Mouse (Mus musculus): ENCODE data around the gene Dmrtc1a. TPM values are rescaled to one million over a fixed set of nuclear protein-coding genes. Genes with fewer than 3 reads are reported as not detected.
"Not testable (repeated sequence)": the region's sequence is repeated elsewhere in the genome, so short reads cannot be mapped to it uniquely, and the experiment has no call there.

The Dmrtc1a gene
- polyA plus RNA-seq, 1 experiment from 2014 or later: 2.4 TPM

GRCm38 (mm10) chrX:102867871-102868270 lies 40.6 kb downstream of the Dmrtc1a start, which contains the start of gene 1700031F05Rik:
TSS of gene 1700031F05Rik (minus strand) at chrX:102867971.
- no peaks in the 10 kb centered on the region for H3K9me3 ChIP-seq (ENCODE audit: control insufficient read depth, low read length)
- no peak within 1 kb of the TSS for H3K4me3 ChIP-seq (replicated peaks; ENCODE audit: low read length)
- no peaks in the 10 kb centered on the region for H3K27me3 ChIP-seq (ENCODE audit: control insufficient read depth, insufficient read depth, low read length)
- no peak within 1 kb of the TSS for H3K4me2 ChIP-seq (replicated peaks)
- WGBS: 86% methylated on average over 6 of the region's 6 CpGs
- DNase-seq (ENCODE audit: low spot score): no peak
- no peak within 1 kb of the TSS for H3K9ac ChIP-seq
- no peaks in the 10 kb centered on the region for H3K4me1 ChIP-seq (replicated peaks; ENCODE audit: control insufficient read depth, insufficient read depth, low read length)
- no peaks in the 10 kb centered on the region for H3K36me3 ChIP-seq (replicated peaks; ENCODE audit: control insufficient read depth, insufficient read depth)
- H3K27ac ChIP-seq: no peak within 1 kb of the TSS
- ATAC-seq (ENCODE audit: low FRiP score): no peak

DNA sequence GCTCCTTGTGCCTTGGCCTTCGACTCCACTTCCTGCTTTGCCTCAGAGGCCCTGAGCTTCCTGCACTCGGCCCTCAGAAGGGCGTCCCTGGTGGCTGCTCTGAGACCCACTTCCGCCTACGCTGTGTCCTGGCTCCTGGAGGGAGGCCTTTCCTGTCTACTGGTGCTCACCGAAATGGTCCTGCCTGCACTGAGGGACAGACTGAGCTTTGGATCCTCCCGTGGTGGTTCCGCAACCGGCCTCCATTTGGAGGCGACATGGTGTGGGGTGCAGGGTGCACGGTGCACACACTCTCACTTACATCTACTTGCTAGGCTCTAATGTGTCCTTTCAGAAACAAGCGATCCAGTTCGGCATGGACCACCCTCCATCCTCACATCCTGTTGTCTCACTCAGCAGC lies 54.0 kb downstream of the Dmrtc1a start, which contains the start of gene Dmrtc1c2:
Gene Dmrtc1c2 (minus strand): TSS at position 101 of the 400 bp plus-strand sequence.
- H3K9me3 ChIP-seq (ENCODE audit: control insufficient read depth, low read length); H3K27ac ChIP-seq; H3K4me3 ChIP-seq (replicated peaks; ENCODE audit: low read length); DNase-seq (ENCODE audit: low spot score); H3K36me3 ChIP-seq (replicated peaks; ENCODE audit: control insufficient read depth, insufficient read depth); H3K27me3 ChIP-seq (ENCODE audit: control insufficient read depth, insufficient read depth, low read length); ATAC-seq (ENCODE audit: low FRiP score); H3K4me1 ChIP-seq (replicated peaks; ENCODE audit: control insufficient read depth, insufficient read depth, low read length); H3K4me2 ChIP-seq (replicated peaks); H3K9ac ChIP-seq: not testable (repeated sequence)
- WGBS: 94% methylated on average over 2 of the region's 13 CpGs

Other genes starting within 250 kb of the Dmrtc1a start
- not detected in 2 replicates for gene Gm3880, start 221.7 kb downstream of the Dmrtc1a start, polyA plus RNA-seq (2014; fragmentation: Nextera tagmentation; extraction: Ambion mirVana)
- gene Gm9112, start 201.1 kb downstream of the Dmrtc1a start, polyA plus RNA-seq (2014; fragmentation: Nextera tagmentation; extraction: Ambion mirVana): not detected in 2 replicates
- gene Dmrtc1b, start 200.8 kb downstream of the Dmrtc1a start, polyA plus RNA-seq (2014; fragmentation: Nextera tagmentation; extraction: Ambion mirVana): not detected in 2 replicates
- not detected in 2 replicates for gene Dmrtc1c1, start 105.7 kb downstream of the Dmrtc1a start, polyA plus RNA-seq (2014; fragmentation: Nextera tagmentation; extraction: Ambion mirVana)
- gene Dmrtc1c2, start 54.1 kb downstream of the Dmrtc1a start, polyA plus RNA-seq (2014; fragmentation: Nextera tagmentation; extraction: Ambion mirVana): not detected in 2 replicates
- not detected in 2 replicates for gene 1700031F05Rik, start 40.7 kb downstream of the Dmrtc1a start, polyA plus RNA-seq (2014; fragmentation: Nextera tagmentation; extraction: Ambion mirVana)
- not detected in 2 replicates for gene 1700011M02Rik, start 218 bp upstream of the Dmrtc1a start, polyA plus RNA-seq (2014; fragmentation: Nextera tagmentation; extraction: Ambion mirVana)
- not detected in 2 replicates for gene 1700018G05Rik, start 19.7 kb upstream of the Dmrtc1a start, polyA plus RNA-seq (2014; fragmentation: Nextera tagmentation; extraction: Ambion mirVana)